Mouse (Mus musculus) layer of hippocampus, adult 9-11 months (tissue): ENCODE measurements at regions not wholly inside any gene's neighbourhood (a gene's known extent, or its start where the extent isn't known, plus 50 kb on each side); places are given as distances from the start of the nearest gene placed in this dataset.

Experiments used
- DNase-seq: peaks from one replicate; pipeline ENCODE4 v3.0.0; 2022

GRCm38 (mm10) chr10:66351036-66351435 is 744.9 kb upstream of the Jmjd1c start:
- DNase-seq = no peak

- no peak for DNase-seq
These were observed 741.9 kb upstream of the Jmjd1c start for GRCm38 (mm10) chr10:66354072-66354471.

- DNase-seq = no peak
These were observed 740.9 kb upstream of the Jmjd1c start for GRCm38 (mm10) chr10:66354986-66355385.

GRCm38 (mm10) chr10:66357736-66358135 is 738.2 kb upstream of the Jmjd1c start:
- peak; percentile 4 for DNase-seq

GRCm38 (mm10) chr10:66370096-66370495 is 725.8 kb upstream of the Jmjd1c start:
- peak; percentile 36 for DNase-seq

GRCm38 (mm10) chr10:66371756-66372155 is 724.2 kb upstream of the Jmjd1c start:
- DNase-seq = no peak
